Mouse (Mus musculus) inflammation-experienced regulatory T-cells (primary cell): ENCODE data around the gene Gm20826. TPM values are rescaled to one million over a fixed set of nuclear protein-coding genes. Genes with fewer than 3 reads are reported as not detected.

Experiments used
- polyA plus RNA-seq, 2 experiments: library from polyadenylated mRNA; unstranded; fragments of 100-300 nt; shearing (Covaris generic); gene quantifications; one replicate each; pipeline ENCODE4 v1.2.1; 2017

Gm20826 gene
- polyA plus RNA-seq: not detected

DNA sequence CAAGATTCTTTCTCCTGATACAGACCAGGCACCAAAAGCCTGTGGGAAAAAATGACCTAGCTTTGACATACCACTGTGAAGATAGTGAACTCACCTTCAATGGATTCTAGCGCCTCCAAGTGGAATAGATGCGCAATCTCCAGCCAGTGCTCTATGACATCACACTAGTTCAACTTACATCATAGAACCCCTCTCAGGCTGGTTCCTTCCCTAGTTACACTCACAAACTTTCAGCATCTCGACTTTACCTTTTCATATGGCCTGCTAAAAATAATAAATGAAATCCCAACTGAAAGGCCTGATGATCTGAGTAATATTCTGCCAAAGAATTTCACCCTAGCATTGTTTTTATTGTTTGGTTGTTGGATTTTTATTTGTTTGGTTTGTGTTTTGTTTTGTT is at the start of gene Gm20826:
Gm20826 (minus strand) TSS at position 101 of the 400 bp plus-strand sequence.

Other genes with a start within 250 kb of the Gm20826 start
- gene Gm21788, start 233.5 kb downstream of the Gm20826 start, polyA plus RNA-seq: not detected
- not detected for gene Gm28576, start 84.5 kb upstream of the Gm20826 start, polyA plus RNA-seq